Comparison of ENCODE assay signal across 30 mouse cellular contexts in the genomic region with DNA sequence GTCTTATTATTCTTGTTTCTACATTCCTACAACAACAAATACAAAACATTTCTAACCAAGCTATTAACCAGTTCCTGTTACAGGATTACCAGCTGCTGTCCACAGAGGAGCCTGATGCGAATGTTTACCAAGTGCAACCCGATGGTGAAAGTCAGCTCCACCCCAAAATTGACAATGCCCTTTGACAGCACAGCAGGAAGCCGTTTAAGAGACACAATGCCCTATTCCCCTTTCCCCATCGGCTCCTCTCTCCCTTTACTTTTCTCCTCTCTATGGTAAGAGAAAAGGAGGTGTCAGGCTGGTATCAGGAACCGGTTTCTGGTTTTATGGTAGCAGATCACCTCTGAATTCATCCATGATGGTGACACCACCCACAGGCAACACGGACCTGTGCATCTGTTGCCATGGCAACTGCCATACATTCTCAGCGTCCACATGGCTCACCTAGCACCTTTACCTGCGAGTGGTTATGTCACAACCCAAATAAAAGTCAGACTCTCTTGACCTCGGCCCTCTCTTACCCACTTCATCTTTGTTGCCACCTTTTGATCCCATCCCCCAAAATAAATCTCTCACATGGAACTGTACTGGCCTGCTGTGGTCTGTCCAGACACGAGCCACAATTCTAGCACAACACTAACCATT. TPM values are rescaled to one million over a fixed set of nuclear protein-coding genes. Genes with fewer than 3 reads are reported as not detected.
"Had no signal": no experiment of that assay in that cellular context is flagged by ENCODE, and none has a peak within 500 bp of the region (broad histone marks: within the 10 kb centered on the region; RNA-seq: fewer than 3 reads in every experiment).

No protein-coding gene starts in this region.

- H3K36me3 ChIP-seq: limb, embryonic 12.5 days; limb, embryonic 15.5 days; lung, embryonic 15.5 days; midbrain, embryonic 10.5 days; midbrain, embryonic 13.5 days; neural tube, embryonic 12.5 days; neural tube, embryonic 15.5 days had no signal

- H3K4me3 ChIP-seq: limb, embryonic 12.5 days; limb, embryonic 15.5 days; lung, embryonic 15.5 days; megakaryocyte, embryonic 14.5 days; midbrain, embryonic 10.5 days; midbrain, embryonic 13.5 days; neural tube, embryonic 12.5 days; neural tube, embryonic 15.5 days had no signal

- H3K27me3 ChIP-seq: lung, embryonic 15.5 days; midbrain, embryonic 13.5 days; neural tube, embryonic 12.5 days; neural tube, embryonic 15.5 days had no signal

- DNase-seq: kidney, adult 9 months; kidney, postnatal 14 days; kidney, postnatal 4 days; liver, postnatal 0 days; lung, postnatal 10 days; lung, postnatal 36 days; right cerebral cortex, adult 18-20 months; right cerebral cortex, postnatal 14 days; right cerebral cortex, postnatal 4 days; thymus, adult 18-20 months; thymus, postnatal 36 days had no signal

- H3K9me3 ChIP-seq: limb, embryonic 12.5 days; limb, embryonic 15.5 days; lung, embryonic 15.5 days; megakaryocyte, embryonic 14.5 days; midbrain, embryonic 10.5 days; midbrain, embryonic 13.5 days; neural tube, embryonic 12.5 days; neural tube, embryonic 15.5 days had no signal

- H3K27ac ChIP-seq: limb, embryonic 12.5 days; limb, embryonic 15.5 days; liver, embryonic 14.5 days; lung, embryonic 15.5 days; midbrain, embryonic 10.5 days; midbrain, embryonic 13.5 days; neural tube, embryonic 12.5 days; neural tube, embryonic 15.5 days; stomach, postnatal 0 days had no signal

- H3K4me1 ChIP-seq: limb, embryonic 15.5 days; lung, embryonic 15.5 days; megakaryocyte, embryonic 14.5 days; neural tube, embryonic 12.5 days; neural tube, embryonic 15.5 days had no signal

RNA-seq across cellular contexts. Expression of a gene that starts 43.4 kb away (rescaled TPM):
- total RNA-seq: layer of hippocampus, postnatal 14 days; left cerebral cortex, adult 18-20 months; left cerebral cortex, postnatal 36 days had no signal
- polyA plus RNA-seq: limb, embryonic 15.5 days; liver, postnatal 0 days; lung, embryonic 15.5 days; midbrain, embryonic 10.5 days; neural tube, embryonic 12.5 days; stomach, embryonic 14.5 days; urinary bladder, adult 2 months had no signal

RNA-seq across cellular contexts. Expression of a gene that starts 46.7 kb away (rescaled TPM):
- total RNA-seq: layer of hippocampus, adult 18-20 months; layer of hippocampus, postnatal 14 days; left cerebral cortex, adult 18-20 months; left cerebral cortex, postnatal 10 days; left cerebral cortex, postnatal 36 days had no signal
- polyA plus RNA-seq: kidney, embryonic 16.5 days; limb, embryonic 12.5 days; limb, embryonic 15.5 days; liver, embryonic 11.5 days; liver, embryonic 14.5 days; liver, postnatal 0 days; lung, embryonic 15.5 days; midbrain, embryonic 10.5 days; neural tube, embryonic 12.5 days; neural tube, embryonic 15.5 days; stomach, embryonic 14.5 days; urinary bladder, adult 2 months had no signal
